Mouse (Mus musculus) cerebellum, adult 2 months (tissue): Measurements from ENCODE around the gene Fxn.

Source experiments
- CTCF ChIP-seq: fragments of 200-500 bp; IDR thresholded peaks from 2 replicates; pipeline ENCODE4 v1.5.1; 2011; ENCODE audit warnings: low read depth, mild to moderate bottlenecking, control low read depth, low read length, moderate library complexity, borderline replicate concordance; ENCODE audit not compliant: insufficient read depth
- POLR2A ChIP-seq: fragments of 200-500 bp; IDR thresholded peaks from 2 replicates; pipeline ENCODE4 v1.6.1; 2011; ENCODE audit warnings: low read length, control low read depth, borderline replicate concordance; ENCODE audit not compliant: insufficient read depth

DNA sequence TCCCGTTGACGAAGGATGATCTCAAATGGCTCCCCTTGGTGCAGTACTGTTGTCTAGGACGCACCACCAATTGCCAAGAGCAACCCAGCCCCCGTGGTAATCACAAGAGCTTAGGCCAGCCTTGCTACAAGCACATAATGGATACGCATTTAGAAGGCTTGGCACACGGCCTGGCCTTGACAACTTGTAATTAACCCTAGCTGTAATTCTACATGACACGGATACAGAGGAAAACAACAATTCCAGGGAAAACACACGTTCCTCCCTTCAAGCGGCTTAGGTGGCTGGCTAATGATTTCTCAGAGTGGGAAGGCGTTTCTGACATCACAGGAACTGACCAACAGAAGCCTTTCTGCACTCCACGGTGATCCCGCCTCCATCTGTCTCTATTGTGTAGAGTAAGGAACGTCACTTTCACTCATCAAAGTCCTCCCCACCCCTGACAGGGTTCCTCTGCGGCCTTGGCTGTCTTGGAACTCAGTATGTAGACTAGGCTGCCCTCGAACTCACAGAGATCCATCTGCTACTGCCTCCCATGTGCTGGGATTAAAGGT lies 36.7 kb upstream of the Fxn start:
- TF ChIP-seq POLR2A (no peak), CTCF (no peak)
